Mouse (Mus musculus): ENCODE measurements around the gene Kpna4.

DNA sequence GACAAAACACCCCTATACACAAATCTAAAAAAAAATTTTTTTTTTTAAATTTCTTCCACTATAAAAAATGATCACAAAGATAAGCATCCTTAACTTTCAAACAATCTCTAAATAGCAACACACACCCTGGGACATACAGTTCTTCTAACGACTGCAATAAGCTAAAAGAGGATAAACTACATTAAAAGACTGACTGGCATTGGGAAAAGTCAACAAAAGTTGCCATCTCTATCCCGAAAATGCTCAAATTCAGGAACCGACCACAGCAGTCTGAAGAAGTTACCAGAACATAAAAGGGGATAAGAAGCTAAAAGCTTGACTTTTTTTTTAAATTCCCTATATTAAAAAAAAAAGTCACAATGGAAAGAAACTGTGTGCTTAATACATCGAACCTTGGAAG lies 1.5 kb downstream of the Kpna4 start:
- TF ChIP-seq CTCF (IDR thresholded peaks at IDR 0.05; ENCODE audit: borderline replicate concordance, extremely low read depth, insufficient read depth, insufficient read length), result no peak
- no peak for TF ChIP-seq POLR2A (IDR thresholded peaks at IDR 0.05; ENCODE audit: borderline replicate concordance, extremely low read depth, insufficient read depth, insufficient read length, poor library complexity, severe bottlenecking)
